Mouse (Mus musculus) G1E (cell line): Measurements from ENCODE around the gene Zfp870. TPM values are rescaled to one million over a fixed set of nuclear protein-coding genes. Genes with fewer than 3 reads are reported as not detected.

Experiments
- ATAC-seq: 2 replicates; pipeline ENCODE4 v1.8.0; 2016; ENCODE audit warnings: mild to moderate bottlenecking; ENCODE audit not compliant: insufficient number of reproducible peaks, poor library complexity, low FRiP score, severe bottlenecking; ENCODE audit errors: extremely low read depth
- DNase-seq: peaks from one replicate; pipeline ENCODE4 v3.0.0; 2012; ENCODE audit warnings: low spot score
- H3K27me3 ChIP-seq: 2 replicates; pipeline ENCODE4 v1.6.1; 2012; ENCODE audit warnings: mild to moderate bottlenecking, low read length, inconsistent platforms; ENCODE audit not compliant: insufficient read depth
- H3K36me3 ChIP-seq: replicated peaks from 2 replicates; pipeline ENCODE3; 2012; ENCODE audit warnings: mild to moderate bottlenecking, inconsistent platforms
- H3K4me1 ChIP-seq: 2 replicates; pipeline ENCODE4 v1.6.1; 2012; ENCODE audit warnings: low read depth, low read length, inconsistent platforms, mixed read lengths; ENCODE audit not compliant: insufficient read depth
- H3K4me3 ChIP-seq: 2 replicates; pipeline ENCODE4 v1.5.1; 2012; ENCODE audit warnings: low read depth, mild to moderate bottlenecking, inconsistent platforms, low read length, moderate library complexity, mixed read lengths
- H3K9me3 ChIP-seq: replicated peaks from 2 replicates; pipeline ENCODE4 v1.6.1; 2012; ENCODE audit warnings: inconsistent platforms
- CTCF ChIP-seq: IDR thresholded peaks from 2 replicates; pipeline ENCODE4 v1.5.1; 2012; ENCODE audit warnings: low read depth, low read length, inconsistent platforms, mixed read lengths
- GATA1 ChIP-seq: IDR thresholded peaks from 2 replicates; pipeline ENCODE4 v1.6.1; 2012; ENCODE audit warnings: borderline replicate concordance, low read length, inconsistent platforms, mixed read lengths
- GATA2 ChIP-seq: IDR thresholded peaks from 2 replicates; pipeline ENCODE4 v1.6.1; 2012; ENCODE audit warnings: low read depth, low read length, inconsistent platforms, borderline replicate concordance
- POLR2AphosphoS5 ChIP-seq: IDR thresholded peaks from 2 replicates; pipeline ENCODE4 v1.6.1; 2012; ENCODE audit warnings: low read depth, low read length, inconsistent platforms; ENCODE audit not compliant: insufficient replicate concordance
- TAL1 ChIP-seq: conservative IDR thresholded peaks from 2 replicates; pipeline ENCODE4 v1.6.1; 2012; ENCODE audit warnings: low read depth, low read length, inconsistent platforms, mixed read lengths
- polyA plus RNA-seq: library from polyadenylated mRNA; stranded (reverse); fragments of >175 nt; gene quantifications from 2 replicates; pipeline ENCODE4 v1.2.3, GENCODE M21; 2012
- total RNA-seq, 2 experiments: library from RNA; stranded (forward) in 1 of 2; stranded (reverse) in 1 of 2; fragments of 200-1000 nt in 1 of 2; fragments of >200 nt in 1 of 2; fragmentation: Nextera tagmentation in 1 of 2; gene quantifications; 2 replicates each; pipeline ENCODE4 v1.2.3; 2014 to 2017

Zfp870 gene
- total and polyA plus RNA-seq, 3 experiments, result 0.39 to 3.1 (median 2.3) TPM

DNA sequence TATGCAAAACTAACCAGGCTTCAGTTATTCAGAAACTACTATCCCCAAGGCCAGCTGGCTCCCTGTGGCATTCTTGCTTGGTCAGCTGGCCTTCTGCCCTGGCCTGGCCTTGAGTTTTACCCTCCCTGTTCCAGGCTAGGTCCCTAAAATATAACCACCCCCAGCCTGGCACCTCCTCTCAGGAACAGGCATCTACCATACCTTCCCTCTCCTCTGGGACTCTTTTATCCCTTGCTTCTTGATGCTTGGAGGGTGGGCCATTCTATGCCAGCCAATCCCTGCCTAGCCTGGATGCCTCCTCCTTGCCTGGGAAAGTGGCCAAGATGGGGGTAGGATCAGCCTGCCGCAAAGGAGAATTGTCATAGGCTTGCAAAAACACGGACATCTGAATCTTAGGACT is 25.7 kb upstream of the Zfp870 start, which contains the start of gene Cyp4f14:
Cyp4f14 (minus strand) TSS at position 212 of the 400 bp plus-strand sequence.
- Histone ChIP-seq H3K36me3 (no peaks in the 10 kb centered on the region), H3K4me1 (no peaks in the 10 kb centered on the region; the same call in 1 of the 2 replicates), H3K4me3 (no peak within 1 kb of the TSS), H3K9me3 (no peaks in the 10 kb centered on the region), H3K27me3 (peaks cover 18% of the 10 kb centered on the region)
- TF ChIP-seq CTCF, result no peak
- no peak for TF ChIP-seq GATA1
- TF ChIP-seq TAL1, result no peak
- TF ChIP-seq POLR2AphosphoS5, result no peak
- no peak for TF ChIP-seq GATA2
- DNase-seq, result no peak
- no peak for ATAC-seq

DNA sequence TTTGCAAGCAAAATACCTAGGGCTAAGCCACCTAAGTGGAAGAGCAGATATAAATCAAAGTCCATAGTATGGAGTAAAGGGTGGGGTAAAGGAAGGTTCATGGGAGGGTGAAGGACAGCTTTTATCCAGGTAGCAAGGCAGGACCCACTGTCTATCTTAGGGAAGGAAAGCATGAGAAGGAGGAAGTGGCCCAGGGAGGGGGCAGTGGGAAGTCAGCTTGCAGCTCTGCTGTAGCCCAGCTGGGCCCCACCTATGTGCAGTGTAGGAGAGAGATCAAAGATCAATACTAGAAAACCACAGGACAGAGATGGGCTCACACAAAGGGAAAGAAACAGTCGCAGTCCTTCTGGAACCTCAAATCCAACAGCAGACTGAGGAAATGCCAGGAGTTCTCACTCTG is 24.6 kb upstream of the Zfp870 start:
- TF ChIP-seq CTCF (no peak), GATA2 (no peak), GATA1 (no peak), TAL1 (no peak), POLR2AphosphoS5 (no peak)
- H3K36me3 ChIP-seq, result no peaks in the 10 kb centered on the region
- H3K9me3 ChIP-seq, result no peaks in the 10 kb centered on the region
- ATAC-seq, result no peak
- no peaks in the 10 kb centered on the region; the same call in 1 of the 2 replicates for H3K4me1 ChIP-seq
- peaks cover 23% of the 10 kb centered on the region for H3K27me3 ChIP-seq
- H3K4me3 ChIP-seq, result no peak overlapping the region
- no peak for DNase-seq

DNA sequence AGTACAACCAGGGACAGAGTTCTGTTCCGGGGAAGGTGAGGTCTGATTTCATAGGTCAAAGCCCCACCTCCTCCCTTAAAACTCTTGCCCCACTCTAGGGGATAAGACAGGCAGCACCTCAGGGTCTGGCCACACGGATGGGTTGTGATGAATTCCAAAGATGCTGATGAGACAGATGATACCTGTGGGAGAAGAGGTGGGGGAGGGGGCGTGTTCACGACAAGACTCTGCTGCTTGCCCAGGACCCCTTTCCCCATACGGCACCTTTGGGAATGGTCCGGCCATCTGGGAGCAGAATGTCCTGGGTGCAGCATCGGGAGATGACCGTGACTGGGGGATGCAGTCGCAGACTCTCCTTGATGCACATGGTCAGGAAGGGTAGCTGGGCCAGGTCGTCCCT is 14.7 kb upstream of the Zfp870 start:
- no peaks in the 10 kb centered on the region for H3K9me3 ChIP-seq
- H3K4me1 ChIP-seq, result no peaks in the 10 kb centered on the region
- no peak overlapping the region for H3K4me3 ChIP-seq
- no peak for TF ChIP-seq CTCF
- TF ChIP-seq GATA2, result no peak
- TF ChIP-seq TAL1, result no peak
- TF ChIP-seq GATA1, result no peak
- no peak for TF ChIP-seq POLR2AphosphoS5
- H3K27me3 ChIP-seq, result no peaks in the 10 kb centered on the region; the same call in 1 of the 2 replicates
- H3K36me3 ChIP-seq, result no peaks in the 10 kb centered on the region
- DNase-seq (no peak), ATAC-seq (no peak)

DNA sequence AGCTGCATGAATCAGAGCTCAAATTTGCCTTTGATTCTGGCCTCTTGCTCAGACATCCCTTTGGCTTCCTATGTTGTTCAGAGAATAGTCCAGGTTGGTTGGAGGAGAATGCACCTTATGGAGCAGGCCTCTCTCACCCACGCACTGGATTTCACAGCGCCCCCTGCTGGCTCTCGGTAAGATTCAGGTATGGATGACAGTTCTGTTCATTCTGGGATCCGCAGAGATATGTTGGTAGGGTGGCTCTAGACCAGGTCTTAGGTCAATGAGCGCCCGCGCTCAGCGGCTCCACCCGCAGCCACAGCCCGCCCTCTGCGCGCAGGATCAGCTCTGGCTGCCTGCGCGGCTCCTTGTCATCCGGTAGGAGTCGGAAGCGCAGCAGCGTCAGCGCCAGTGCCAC is 13.8 kb upstream of the Zfp870 start:
- no peaks in the 10 kb centered on the region; the same call in 1 of the 2 replicates for H3K27me3 ChIP-seq
- H3K4me1 ChIP-seq, result no peaks in the 10 kb centered on the region
- ATAC-seq (no peak), DNase-seq (no peak)
- H3K4me3 ChIP-seq, result no peak overlapping the region
- peak; percentile 41; the same call in 1 of the 2 replicates for TF ChIP-seq CTCF
- TF ChIP-seq POLR2AphosphoS5, result no peak
- no peak for TF ChIP-seq TAL1
- TF ChIP-seq GATA1, result no peak
- TF ChIP-seq GATA2, result no peak
- H3K9me3 ChIP-seq, result no peaks in the 10 kb centered on the region
- no peaks in the 10 kb centered on the region for H3K36me3 ChIP-seq

DNA sequence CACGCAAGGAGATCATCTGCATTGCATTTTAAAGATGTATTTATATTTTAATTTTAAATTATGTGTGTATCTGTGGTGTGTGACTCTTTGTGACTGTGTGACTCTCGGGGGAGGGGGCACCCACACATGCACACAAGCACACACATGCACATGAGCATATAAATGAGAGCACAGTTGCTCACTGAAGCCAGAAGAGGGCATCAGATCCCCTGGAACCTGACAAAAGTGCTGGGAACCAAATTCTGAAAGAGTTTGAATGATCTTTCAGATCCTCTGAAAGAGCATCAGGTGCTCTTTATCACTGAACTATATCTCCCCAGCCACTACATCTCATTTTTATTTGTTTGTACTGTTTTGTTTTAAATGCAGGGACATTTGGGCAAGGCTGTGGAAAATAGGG is 13.0 kb upstream of the Zfp870 start:
- TF ChIP-seq POLR2AphosphoS5 (no peak), GATA2 (no peak), GATA1 (no peak), TAL1 (no peak), CTCF (no peak)
- ATAC-seq (no peak), DNase-seq (no peak)
- Histone ChIP-seq H3K4me3 (no peak overlapping the region), H3K9me3 (no peaks in the 10 kb centered on the region), H3K36me3 (no peaks in the 10 kb centered on the region), H3K4me1 (no peaks in the 10 kb centered on the region), H3K27me3 (no peaks in the 10 kb centered on the region; the same call in 1 of the 2 replicates)

DNA sequence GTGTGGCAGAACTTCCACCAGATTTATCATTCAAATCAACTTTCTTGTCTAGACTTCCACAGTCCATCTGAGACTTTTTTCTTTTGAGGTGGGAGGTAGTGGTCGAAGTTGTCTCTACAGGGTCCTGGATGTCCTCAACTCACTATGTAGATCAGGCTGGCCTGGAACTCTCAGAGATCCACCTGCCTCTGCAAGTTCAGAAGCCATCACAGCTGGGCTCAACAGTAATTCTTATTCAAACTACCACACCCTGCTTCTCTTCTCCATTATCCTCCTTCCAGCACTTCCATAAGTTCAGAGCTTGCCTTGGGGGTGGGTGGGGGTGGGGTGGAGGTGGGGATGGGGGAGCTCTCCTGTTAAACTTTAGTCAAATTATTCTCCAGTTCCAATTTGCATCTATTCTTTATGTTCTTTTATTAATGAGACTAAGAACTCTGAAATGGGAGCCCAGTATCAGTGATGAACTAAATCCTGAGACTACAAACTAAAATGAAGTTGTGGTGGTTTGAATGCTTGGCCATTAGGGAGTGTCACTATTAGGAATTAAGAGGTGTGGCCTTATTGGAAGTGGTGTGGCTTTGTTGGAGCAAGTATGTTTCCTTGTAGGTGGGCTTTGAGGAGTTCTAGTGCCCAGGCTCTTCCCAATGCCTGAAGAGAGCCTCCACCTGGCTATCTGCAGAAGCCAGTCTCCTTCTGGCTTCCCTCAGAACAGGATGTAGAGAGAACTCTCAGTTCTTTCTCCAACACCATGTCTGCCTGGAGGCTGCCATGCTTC is 10.5 kb upstream of the Zfp870 start:
- H3K27me3 ChIP-seq, result peaks cover 3% of the 10 kb centered on the region; the same call in 1 of the 2 replicates
- ATAC-seq, result no peak
- DNase-seq, result no peak
- H3K4me3 ChIP-seq, result no peak overlapping the region
- TF ChIP-seq GATA1 (no peak), POLR2AphosphoS5 (no peak), GATA2 (no peak), CTCF (no peak), TAL1 (no peak)
- no peaks in the 10 kb centered on the region for H3K4me1 ChIP-seq
- no peaks in the 10 kb centered on the region for H3K36me3 ChIP-seq
- no peaks in the 10 kb centered on the region for H3K9me3 ChIP-seq
